Mouse (Mus musculus) spleen, adult 2 months (tissue): Measurements from ENCODE around the gene Ctu1. TPM values are rescaled to one million over a fixed set of nuclear protein-coding genes. Genes with fewer than 3 reads are reported as not detected.

Experiments used
- DNase-seq, 2 experiments: peaks; one replicate each; pipeline versions ENCODE4 v3.0.0 to v3.0.0-alpha.2; 2012 to 2021; ENCODE audit warnings: low spot score in 2 of 2, low read depth in 1 of 2
- H3K27ac ChIP-seq: fragments of 200-500 bp; 2 replicates; pipeline ENCODE4 v1.5.1; 2012; ENCODE audit warnings: low read length, inconsistent platforms; ENCODE audit not compliant: insufficient read depth
- H3K27me3 ChIP-seq: fragments of 200-500 bp; 2 replicates; pipeline ENCODE4 v1.6.1; 2012; ENCODE audit warnings: mild to moderate bottlenecking, moderate library complexity, low read length, inconsistent platforms; ENCODE audit not compliant: control insufficient read depth, insufficient read depth
- H3K36me3 ChIP-seq: fragments of 200-500 bp; 2 replicates; pipeline ENCODE4 v1.6.1; 2012; ENCODE audit warnings: mild to moderate bottlenecking, low read length, inconsistent platforms; ENCODE audit not compliant: control insufficient read depth, insufficient read depth
- H3K4me1 ChIP-seq: fragments of 200-500 bp; 2 replicates; pipeline ENCODE4 v1.6.1; 2011; ENCODE audit warnings: inconsistent platforms; ENCODE audit not compliant: control insufficient read depth, insufficient read depth, insufficient read length
- H3K4me3 ChIP-seq: fragments of 200-500 bp; 2 replicates; pipeline ENCODE4 v1.5.1; 2011; ENCODE audit warnings: mild to moderate bottlenecking, inconsistent platforms; ENCODE audit not compliant: insufficient read depth, insufficient read length; ENCODE audit errors: extremely low read depth
- CTCF ChIP-seq: fragments of 200-500 bp; IDR thresholded peaks from 2 replicates; pipeline ENCODE4 v1.5.1; 2011; ENCODE audit warnings: mild to moderate bottlenecking, inconsistent platforms; ENCODE audit not compliant: insufficient read depth, insufficient read length, insufficient replicate concordance; ENCODE audit errors: extremely low read depth
- POLR2A ChIP-seq: fragments of 200-500 bp; IDR thresholded peaks from 2 replicates; pipeline ENCODE4 v1.6.1; 2011; ENCODE audit warnings: low read depth, low read length, inconsistent platforms
- WGBS: fragments of 180-500 bp; shearing (Covaris S2); methylation state at CpG from one replicate; pipeline ENCODE4 v1.1.7; 2018; 5-methylcytosine and 5-hydroxymethylcytosine counted together
- polyA plus RNA-seq: library from polyadenylated mRNA; depleted of rRNA; stranded (reverse); fragments of >200 nt; gene quantifications from 2 replicates; pipeline ENCODE4 v1.2.3, GENCODE M21; 2012; rRNA removed

The Ctu1 gene
- polyA plus RNA-seq, 1 experiment, result 8.9 TPM

- no peaks in the 10 kb centered on the region for H3K4me1 ChIP-seq
- H3K27me3 ChIP-seq, result no peaks in the 10 kb centered on the region
- H3K27ac ChIP-seq, result no peak overlapping the region
- 18% methylated on average over 19 of the region's 19 CpGs for WGBS
- no peak for DNase-seq
- TF ChIP-seq POLR2A (no peak), CTCF (no peak)
- H3K4me3 ChIP-seq, result no peak overlapping the region
- H3K36me3 ChIP-seq, result no peaks in the 10 kb centered on the region
Observed at GRCm38 (mm10) chr7:43713741-43714351, 42.0 kb downstream of the Ctu1 start.

Other genes starting within 250 kb of the Ctu1 start
- 0.12 and 0.18 TPM in 2 replicates for gene Lim2, start 244.3 kb upstream of the Ctu1 start, polyA plus RNA-seq
- 97.1 and 102 TPM in 2 replicates for gene Nkg7, start 234.9 kb upstream of the Ctu1 start, polyA plus RNA-seq
- 0.26 TPM in 1 of 2 replicates, not detected in the other for gene Cldnd2, start 231.2 kb upstream of the Ctu1 start, polyA plus RNA-seq
- gene Etfb, start 227.9 kb upstream of the Ctu1 start, polyA plus RNA-seq, result 37.8 and 39.1 TPM in 2 replicates
- not detected in 2 replicates for gene Gm45233, start 227.9 kb upstream of the Ctu1 start, polyA plus RNA-seq
- 3.8 and 4.8 TPM in 2 replicates for gene Vsig10l, start 208.9 kb upstream of the Ctu1 start, polyA plus RNA-seq
- 0.23 and 0.25 TPM in 2 replicates for gene Iglon5, start 181.9 kb upstream of the Ctu1 start, polyA plus RNA-seq
- not detected in 2 replicates for gene 4931406B18Rik, start 166.1 kb upstream of the Ctu1 start, polyA plus RNA-seq
- 16.0 and 19.2 TPM in 2 replicates for gene Cd33, start 127.6 kb upstream of the Ctu1 start, polyA plus RNA-seq
- 1.4 and 1.6 TPM in 2 replicates for gene Zfp658, start 109.8 kb upstream of the Ctu1 start, polyA plus RNA-seq
- 0.78 and 1.5 TPM in 2 replicates for gene Zfp719, start 92.4 kb upstream of the Ctu1 start, polyA plus RNA-seq
- 0.06 TPM in 1 of 2 replicates, not detected in the other for gene Zfp819, start 64.8 kb upstream of the Ctu1 start, polyA plus RNA-seq
- gene Ceacam18, start 37.3 kb upstream of the Ctu1 start, polyA plus RNA-seq, result not detected in 2 replicates
- gene Siglece, start 11.9 kb upstream of the Ctu1 start, polyA plus RNA-seq, result 23.3 and 25.6 TPM in 2 replicates
- not detected in 2 replicates for gene Klk14, start 18.4 kb downstream of the Ctu1 start, polyA plus RNA-seq
- 0.04 TPM in 1 of 2 replicates, not detected in the other for gene Klk13, start 40.6 kb downstream of the Ctu1 start, polyA plus RNA-seq
- not detected in 2 replicates for gene Klk12, start 96.9 kb downstream of the Ctu1 start, polyA plus RNA-seq
- gene Klk11, start 102.6 kb downstream of the Ctu1 start, polyA plus RNA-seq, result not detected in 2 replicates
- 0.16 TPM in 1 of 2 replicates, not detected in the other for gene Klk10, start 109.0 kb downstream of the Ctu1 start, polyA plus RNA-seq
- not detected in 2 replicates for gene Klk9, start 119.9 kb downstream of the Ctu1 start, polyA plus RNA-seq
- 12.3 and 13.5 TPM in 2 replicates for gene Klk8, start 125.6 kb downstream of the Ctu1 start, polyA plus RNA-seq
- gene Klk7, start 139.3 kb downstream of the Ctu1 start, polyA plus RNA-seq, result not detected in 2 replicates
- gene Klk6, start 152.5 kb downstream of the Ctu1 start, polyA plus RNA-seq, result not detected in 2 replicates
- not detected in 2 replicates for gene Klk5, start 170.0 kb downstream of the Ctu1 start, polyA plus RNA-seq
- gene Klk4, start 209.1 kb downstream of the Ctu1 start, polyA plus RNA-seq, result not detected in 2 replicates